Mouse (Mus musculus) C2C12 (cell line): ENCODE results near the gene Pan3.

ENCODE experiments used
- CEBPB ChIP-seq: IDR thresholded peaks from one replicate; pipeline ENCODE4 v1.6.1; 2011; ENCODE audit warnings: low read depth, mild to moderate bottlenecking, control low read depth, moderate library complexity
- CTCF ChIP-seq: IDR thresholded peaks from one replicate; pipeline ENCODE4 v1.5.1; 2011; ENCODE audit not compliant: control insufficient read depth, insufficient read depth, insufficient read length
- MYOG ChIP-seq: IDR thresholded peaks from one replicate; pipeline ENCODE4 v1.6.1; 2011; ENCODE audit not compliant: control insufficient read depth, insufficient read length; ENCODE audit errors: extremely low read depth

GRCm38 (mm10) chr5:147406135-147406534, 23.8 kb upstream of the Pan3 start:
- TF ChIP-seq CTCF (no peak), MYOG (no peak), CEBPB (no peak)
